Mouse (Mus musculus) myocyte (in vitro differentiated cells): ENCODE data around the gene Pipox. TPM values are rescaled to one million over a fixed set of nuclear protein-coding genes. Genes with fewer than 3 reads are reported as not detected.

Source experiments
- H3K27me3 ChIP-seq: one replicate; pipeline ENCODE4 v1.6.1; 2011; ENCODE audit not compliant: control insufficient read depth, insufficient read depth, insufficient read length
- H3K36me3 ChIP-seq: one replicate; pipeline ENCODE4 v1.6.1; 2011; ENCODE audit not compliant: control insufficient read depth, insufficient read depth
- H3K4me2 ChIP-seq: one replicate; pipeline ENCODE4 v1.6.1; 2011; ENCODE audit warnings: low read depth, control low read depth
- H3K4me3 ChIP-seq: one replicate; pipeline ENCODE4 v1.5.1; 2011; ENCODE audit warnings: mild to moderate bottlenecking, control low read depth, moderate library complexity
- H3K79me2 ChIP-seq: one replicate; pipeline ENCODE4 v1.6.1; 2011; ENCODE audit not compliant: control insufficient read depth, insufficient read depth
- H3ac ChIP-seq: one replicate; pipeline ENCODE4 v1.6.1; 2011; ENCODE audit not compliant: control insufficient read depth, insufficient read length
- CEBPB ChIP-seq: IDR thresholded peaks from 2 replicates; pipeline ENCODE4 v1.6.1; 2011; ENCODE audit warnings: mild to moderate bottlenecking, moderate library complexity; ENCODE audit not compliant: poor library complexity, insufficient read depth, severe bottlenecking
- E2F4 ChIP-seq: IDR thresholded peaks from one replicate; pipeline ENCODE4 v1.6.1; 2011; ENCODE audit warnings: mild to moderate bottlenecking, control low read depth, moderate library complexity; ENCODE audit not compliant: insufficient read depth
- MAX ChIP-seq: IDR thresholded peaks from one replicate; pipeline ENCODE4 v1.6.1; 2011; ENCODE audit warnings: low read depth, mild to moderate bottlenecking, control low read depth
- MYOD1 ChIP-seq, 3 experiments: IDR thresholded peaks; one replicate each; pipeline ENCODE4 v1.6.1; 2011; ENCODE audit warnings: control low read depth in 2 of 3, low read depth in 2 of 3, mild to moderate bottlenecking in 2 of 3, moderate library complexity in 1 of 3; ENCODE audit not compliant: insufficient read length in 2 of 3, control insufficient read depth in 1 of 3
- MYOG ChIP-seq, 3 experiments: IDR thresholded peaks; one replicate each; pipeline ENCODE4 v1.6.1; 2011; ENCODE audit warnings: control low read depth in 2 of 3, low read depth in 2 of 3, mild to moderate bottlenecking in 2 of 3; ENCODE audit not compliant: insufficient read length in 2 of 3, control insufficient read depth in 1 of 3, insufficient read depth in 1 of 3
- POLR2A ChIP-seq: IDR thresholded peaks from one replicate; pipeline ENCODE4 v1.6.1; 2011; ENCODE audit warnings: low read depth, mild to moderate bottlenecking, control low read depth, moderate library complexity; ENCODE audit not compliant: insufficient read length
- POLR2AphosphoS2 ChIP-seq: IDR thresholded peaks from one replicate; pipeline ENCODE4 v1.6.1; 2011; ENCODE audit warnings: low read depth, control low read depth; ENCODE audit not compliant: insufficient read length
- REST ChIP-seq: IDR thresholded peaks from one replicate; pipeline ENCODE4 v1.6.1; 2011; ENCODE audit warnings: mild to moderate bottlenecking, control low read depth, moderate library complexity; ENCODE audit not compliant: insufficient read depth, insufficient read length
- SRF ChIP-seq: IDR thresholded peaks from one replicate; pipeline ENCODE4 v1.6.1; 2011; ENCODE audit warnings: low read depth; ENCODE audit not compliant: control insufficient read depth, insufficient read length
- TCF12 ChIP-seq: IDR thresholded peaks from one replicate; pipeline ENCODE4 v1.6.1; 2011; ENCODE audit warnings: mild to moderate bottlenecking, control low read depth; ENCODE audit not compliant: poor library complexity, insufficient read depth, severe bottlenecking
- TCF3 ChIP-seq: IDR thresholded peaks from one replicate; pipeline ENCODE4 v1.6.1; 2011; ENCODE audit warnings: low read depth, control low read depth; ENCODE audit not compliant: insufficient read length
- USF1 ChIP-seq: IDR thresholded peaks from one replicate; pipeline ENCODE4 v1.6.1; 2011; ENCODE audit warnings: low read depth, mild to moderate bottlenecking, control low read depth, moderate library complexity
- polyA plus RNA-seq: library from polyadenylated mRNA; unstranded; fragments of >200 nt; fragmentation: generic; extraction: Trizol; gene quantifications from one replicate; pipeline ENCODE4 v1.2.1, GENCODE M21; 2012; ENCODE audit warnings: missing spikeins

Gene Pipox
- polyA plus RNA-seq = not detected

DNA sequence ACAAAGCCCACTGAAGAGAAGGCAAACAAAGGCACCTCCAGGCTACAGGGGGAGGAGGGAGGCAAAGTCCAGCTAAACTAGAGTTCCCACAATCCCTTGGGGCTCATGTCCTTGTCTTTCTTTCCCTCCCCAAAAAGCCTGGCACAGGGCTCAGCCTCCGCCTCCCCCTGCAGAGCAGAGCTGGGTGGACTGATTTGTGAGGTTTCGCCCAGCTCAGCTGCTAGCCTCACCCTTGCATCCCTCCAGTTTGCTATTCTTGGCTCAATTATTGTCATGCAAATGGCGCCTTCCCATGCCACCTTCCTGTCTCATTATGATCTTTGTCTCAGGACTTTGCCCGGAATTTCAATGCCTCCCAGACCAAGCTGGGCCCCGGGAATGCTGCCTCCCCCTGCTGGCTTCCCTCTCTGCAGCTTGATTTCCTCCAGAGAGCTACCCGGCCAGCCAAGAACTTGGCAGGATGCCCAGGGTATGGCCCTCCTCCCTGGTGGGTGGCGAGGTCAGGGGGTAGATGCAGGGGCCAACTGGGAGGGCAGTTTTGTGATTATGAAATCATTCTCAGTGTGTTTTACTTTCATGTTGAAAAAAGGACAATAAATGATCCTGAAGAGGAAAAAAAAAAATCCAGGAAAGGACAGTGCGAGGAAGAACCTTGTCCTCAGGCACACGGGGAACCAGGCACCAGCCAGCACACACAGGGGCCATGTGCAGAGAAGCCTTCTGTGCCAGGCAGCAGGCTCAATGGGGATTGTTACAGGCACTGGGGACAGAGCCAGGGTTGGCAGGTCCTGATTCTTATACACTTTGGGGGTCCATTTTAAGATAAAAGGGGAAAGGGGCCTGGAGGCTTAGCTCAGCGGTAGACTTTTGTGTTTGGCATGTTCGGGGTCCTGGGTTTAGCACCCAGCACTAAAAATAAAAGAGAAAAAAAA lies at the start of gene Pipox:
Gene Pipox, minus strand, starts transcription at position 310 of the 932 bp plus-strand sequence.
- peak in 1 of 3 experiments; percentile 14 for TF ChIP-seq MYOD1 (IDR thresholded peaks at IDR 0.05; ENCODE audit: control insufficient read depth in 1 of 3, insufficient read length in 2 of 3, low read depth in 2 of 3)
- no peak for TF ChIP-seq CEBPB
- H3K4me3 ChIP-seq = no peak within 1 kb of the TSS
- H3K4me2 ChIP-seq = peak within 1 kb of the TSS; percentile 16
- peaks cover 41% of the 10 kb centered on the region for H3K27me3 ChIP-seq
- no peaks in the 10 kb centered on the region for H3K36me3 ChIP-seq
- H3K79me2 ChIP-seq = no peaks in the 10 kb centered on the region
- H3ac ChIP-seq = no peak within 1 kb of the TSS

DNA sequence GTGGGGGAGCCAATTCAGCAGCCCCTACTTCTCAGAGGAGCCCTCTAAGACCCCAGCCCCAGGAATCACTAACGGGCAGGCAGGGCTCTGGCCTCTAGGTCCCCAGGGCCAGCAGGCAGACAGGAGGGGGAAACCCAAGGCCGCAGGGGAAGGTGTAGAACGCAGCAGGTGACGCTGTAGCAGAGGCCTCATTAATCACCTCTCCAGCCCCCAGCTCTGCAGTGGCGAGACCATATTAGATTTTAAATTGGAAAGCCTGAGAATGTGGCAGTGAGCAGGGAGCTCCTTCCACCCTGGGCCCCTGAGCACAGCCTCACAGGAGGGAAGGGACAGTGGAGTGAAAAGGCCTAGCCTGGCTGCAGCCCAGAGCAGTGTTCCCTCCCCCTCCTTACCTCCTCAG lies 48.3 kb upstream of the Pipox start:
- no peak overlapping the region for H3ac ChIP-seq
- TF ChIP-seq MYOG (IDR thresholded peaks at IDR 0.05; ENCODE audit: control insufficient read depth in 1 of 3, insufficient read depth in 1 of 3, insufficient read length in 2 of 3, low read depth in 2 of 3) (no peak), E2F4 (no peak), POLR2A (no peak), REST (no peak), USF1 (no peak), POLR2AphosphoS2 (no peak), SRF (no peak), TCF12 (no peak), MYOD1 (IDR thresholded peaks at IDR 0.05; ENCODE audit: control insufficient read depth in 1 of 3, insufficient read length in 2 of 3, low read depth in 2 of 3) (no peak), CEBPB (no peak), MAX (no peak)
- no peaks in the 10 kb centered on the region for H3K79me2 ChIP-seq
- H3K36me3 ChIP-seq = no peaks in the 10 kb centered on the region
- peaks cover 92% of the 10 kb centered on the region for H3K27me3 ChIP-seq
- H3K4me2 ChIP-seq = no peak overlapping the region
- no peak overlapping the region for H3K4me3 ChIP-seq

DNA sequence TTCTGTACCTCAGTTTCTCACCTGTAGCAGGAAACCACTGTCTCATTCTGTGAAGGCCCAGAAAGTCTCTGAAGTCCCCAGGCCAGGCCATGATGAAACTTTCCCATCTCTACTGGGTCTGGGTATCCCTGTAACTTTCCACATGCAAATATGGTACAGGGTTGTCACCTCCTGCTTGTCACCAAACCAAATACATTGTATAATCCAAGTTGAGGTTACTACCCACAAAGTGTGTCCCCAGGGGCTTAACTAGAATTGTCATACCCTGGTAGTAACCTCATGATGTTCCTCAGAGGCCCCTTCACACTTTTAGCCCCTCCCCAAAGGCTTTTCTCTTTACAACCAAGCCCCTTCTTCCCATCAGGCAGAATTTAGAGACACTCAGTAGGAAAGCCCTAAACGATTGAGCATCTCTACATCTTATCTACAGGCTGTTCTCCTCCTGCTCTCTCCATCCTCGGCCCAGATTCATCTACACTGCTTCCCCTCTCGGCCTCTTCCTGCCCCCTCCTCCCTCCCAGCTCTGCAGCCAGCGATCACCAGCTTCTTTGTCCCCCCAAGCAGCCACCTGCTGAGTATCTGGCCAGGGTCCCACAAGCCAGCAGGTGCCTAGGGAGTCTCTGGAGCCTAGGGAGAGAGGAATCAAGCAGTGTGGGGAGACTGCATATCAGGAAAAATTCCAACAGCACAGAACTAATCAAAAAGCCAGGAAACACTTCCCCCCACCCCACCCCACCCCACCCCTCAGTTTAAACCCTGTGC lies 43.9 kb upstream of the Pipox start:
- TF ChIP-seq TCF3 = no peak
- TF ChIP-seq MAX = no peak
- TF ChIP-seq TCF12 = no peak
- no peak for TF ChIP-seq POLR2A
- no peak for TF ChIP-seq MYOG (IDR thresholded peaks at IDR 0.05; ENCODE audit: control insufficient read depth in 1 of 3, insufficient read depth in 1 of 3, insufficient read length in 2 of 3, low read depth in 2 of 3)
- Histone ChIP-seq H3K27me3 (peaks cover 95% of the 10 kb centered on the region), H3K36me3 (no peaks in the 10 kb centered on the region), H3K79me2 (no peaks in the 10 kb centered on the region), H3K4me2 (no peak overlapping the region), H3ac (no peak overlapping the region), H3K4me3 (no peak overlapping the region)

DNA sequence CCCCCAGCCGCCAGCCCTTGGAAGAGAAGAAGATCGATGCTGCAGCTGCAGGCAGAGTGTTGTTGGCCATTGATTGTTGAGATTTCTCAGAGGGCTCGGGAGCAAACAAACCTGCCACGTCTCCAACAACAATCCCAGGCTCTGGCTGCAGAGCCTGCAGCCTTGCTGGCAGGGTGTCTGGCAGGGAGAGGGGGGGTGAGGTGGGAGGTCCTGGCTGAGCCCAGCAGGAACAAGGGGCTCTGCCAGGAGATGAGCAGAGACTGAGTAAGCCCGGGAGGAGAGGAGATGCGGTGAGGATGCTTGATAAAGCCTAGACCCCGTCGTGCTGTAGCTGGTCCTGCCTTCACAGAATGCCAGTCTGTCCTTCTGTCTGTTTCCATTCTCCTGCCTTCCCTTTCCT lies 43.0 kb upstream of the Pipox start:
- H3ac ChIP-seq = no peak overlapping the region
- TF ChIP-seq MYOD1 (IDR thresholded peaks at IDR 0.05; ENCODE audit: control insufficient read depth in 1 of 3, insufficient read length in 2 of 3, low read depth in 2 of 3) (no peak), REST (no peak), POLR2A (no peak), CEBPB (no peak), TCF12 (no peak), E2F4 (no peak), USF1 (no peak), SRF (no peak), MYOG (IDR thresholded peaks at IDR 0.05; ENCODE audit: control insufficient read depth in 1 of 3, insufficient read depth in 1 of 3, insufficient read length in 2 of 3, low read depth in 2 of 3) (no peak)
- H3K79me2 ChIP-seq = no peaks in the 10 kb centered on the region
- H3K4me2 ChIP-seq = no peak overlapping the region
- H3K27me3 ChIP-seq = peaks cover 95% of the 10 kb centered on the region
- no peak overlapping the region for H3K4me3 ChIP-seq
- H3K36me3 ChIP-seq = no peaks in the 10 kb centered on the region
